Mouse (Mus musculus) telencephalon, adult 2 months (tissue): ENCODE measurements around the gene Ccr6.
"Not testable (repeated sequence)": the region's sequence is repeated elsewhere in the genome, so short reads cannot be mapped to it uniquely, and the experiment has no call there.

ENCODE experiments used
- DNase-seq: peaks from one replicate; pipeline ENCODE4 v3.0.0-alpha.2; 2011; ENCODE audit warnings: low read depth, low spot score

Gene Ccr6

DNA sequence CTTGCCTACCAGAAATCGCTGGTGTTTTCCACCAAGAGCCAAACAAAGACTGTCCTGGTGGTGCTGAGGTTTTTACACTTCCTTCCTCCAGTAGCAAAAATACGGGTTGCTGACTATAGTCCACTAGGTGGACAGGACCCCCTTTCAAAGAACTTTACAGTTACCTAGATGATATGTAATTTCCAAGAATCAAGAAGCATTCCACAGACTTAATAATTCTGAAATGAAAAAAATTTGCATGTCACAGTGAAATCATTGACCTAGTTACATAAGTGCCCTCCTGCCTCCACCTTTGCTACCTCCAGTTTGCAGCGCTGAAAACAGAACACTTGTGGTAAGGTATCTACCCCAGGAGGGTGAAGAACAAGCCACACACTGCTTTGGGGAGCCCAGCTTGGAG lies at the start of gene Ccr6:
Ccr6 (plus strand) TSS at position 301 of the 400 bp plus-strand sequence.
- no peak for DNase-seq

GRCm38 (mm10) chr17:8193678-8194077 lies 42.2 kb upstream of the Ccr6 start:
- DNase-seq: peak; percentile 41

DNA sequence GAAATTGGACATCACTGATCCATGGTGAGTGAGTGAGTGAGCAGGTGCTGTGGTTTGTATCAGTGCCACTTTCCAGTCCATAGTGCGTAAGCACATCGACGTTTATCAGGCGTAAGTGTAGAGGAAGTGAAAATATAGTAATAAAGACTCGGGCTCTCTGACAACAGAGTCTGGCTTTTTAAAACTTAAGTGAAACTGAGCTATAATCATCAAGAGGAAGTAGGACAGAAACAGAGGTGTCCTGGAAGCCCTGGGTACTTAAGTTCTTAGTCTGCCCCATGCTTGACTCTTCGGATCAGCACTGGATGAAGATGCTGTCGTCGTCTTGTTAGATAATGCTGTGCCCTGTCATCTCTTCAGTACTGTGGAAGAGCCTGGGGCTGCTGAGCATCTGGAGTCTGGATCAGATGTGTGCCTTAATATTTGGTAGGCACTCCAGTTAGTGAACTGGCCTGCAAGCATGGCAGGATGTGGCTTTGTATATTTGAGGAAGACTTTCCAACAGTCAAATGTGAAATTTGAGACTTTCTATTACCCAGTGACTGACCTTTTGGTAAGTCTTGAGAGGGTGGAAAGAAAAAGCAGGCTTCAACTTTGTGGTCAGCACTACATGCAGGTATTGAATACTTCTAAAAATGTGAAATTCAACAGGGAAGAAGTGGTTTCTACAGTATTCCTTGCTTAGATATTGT lies 40.0 kb upstream of the Ccr6 start:
- DNase-seq: no peak

DNA sequence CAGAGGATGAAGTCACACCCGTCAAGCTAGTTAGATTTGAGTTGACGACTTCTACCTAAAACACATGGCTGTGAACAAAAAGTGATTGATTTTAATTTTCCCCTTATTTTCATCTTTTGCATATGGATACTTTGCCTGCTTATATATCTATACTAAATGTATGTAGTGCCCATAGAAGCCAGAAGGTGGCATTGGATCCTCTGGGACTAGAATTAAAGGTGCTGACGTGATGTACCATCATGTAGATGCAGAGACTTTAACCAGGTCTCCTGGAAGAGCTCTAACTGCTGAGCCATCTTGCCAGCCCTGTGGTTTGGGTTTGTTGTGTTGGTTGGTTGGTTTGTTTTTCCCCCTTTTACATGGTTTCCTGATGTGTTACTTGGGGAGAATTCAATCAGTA lies 38.2 kb upstream of the Ccr6 start:
- DNase-seq: no peak

GRCm38 (mm10) chr17:8199067-8199935 lies 36.5 kb upstream of the Ccr6 start:
- no peak for DNase-seq

GRCm38 (mm10) chr17:8199936-8200330 lies 35.9 kb upstream of the Ccr6 start:
- DNase-seq: no peak

- no peak for DNase-seq
Observed at GRCm38 (mm10) chr17:8203487-8203886, 32.4 kb upstream of the Ccr6 start.

GRCm38 (mm10) chr17:8205221-8205631 lies 30.6 kb upstream of the Ccr6 start:
- DNase-seq: not testable (repeated sequence)

GRCm38 (mm10) chr17:8206691-8207090 lies 29.2 kb upstream of the Ccr6 start:
- no peak for DNase-seq

- DNase-seq: no peak
Observed at GRCm38 (mm10) chr17:8209696-8210095, 26.1 kb upstream of the Ccr6 start.

- no peak for DNase-seq
Observed at GRCm38 (mm10) chr17:8210170-8210569, 25.7 kb upstream of the Ccr6 start.

- no peak for DNase-seq
Observed at GRCm38 (mm10) chr17:8210675-8211074, 25.2 kb upstream of the Ccr6 start.

- DNase-seq: no peak
Observed at GRCm38 (mm10) chr17:8211399-8211798, 24.4 kb upstream of the Ccr6 start.

DNA sequence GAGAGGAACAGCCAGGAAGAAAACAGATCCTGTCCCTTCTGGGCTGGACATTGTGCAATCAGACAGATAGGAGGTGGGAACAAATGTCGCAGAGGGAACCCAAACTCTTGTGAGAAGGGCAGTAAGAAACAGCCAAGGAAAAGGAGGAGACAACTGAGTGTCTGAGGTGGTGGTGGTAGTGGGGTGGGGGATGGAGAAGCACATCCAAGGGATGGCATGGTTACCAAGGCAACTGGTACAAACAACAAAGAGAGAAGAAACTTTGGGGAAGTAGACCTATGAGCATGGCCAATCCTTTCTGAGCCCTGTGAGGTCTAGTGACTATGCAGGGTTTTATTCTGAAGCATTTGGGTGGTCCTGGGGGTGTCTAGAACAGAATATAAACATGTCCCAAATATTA lies 21.5 kb upstream of the Ccr6 start:
- no peak for DNase-seq

GRCm38 (mm10) chr17:8215016-8215745 lies 20.7 kb upstream of the Ccr6 start:
- DNase-seq: no peak

DNA sequence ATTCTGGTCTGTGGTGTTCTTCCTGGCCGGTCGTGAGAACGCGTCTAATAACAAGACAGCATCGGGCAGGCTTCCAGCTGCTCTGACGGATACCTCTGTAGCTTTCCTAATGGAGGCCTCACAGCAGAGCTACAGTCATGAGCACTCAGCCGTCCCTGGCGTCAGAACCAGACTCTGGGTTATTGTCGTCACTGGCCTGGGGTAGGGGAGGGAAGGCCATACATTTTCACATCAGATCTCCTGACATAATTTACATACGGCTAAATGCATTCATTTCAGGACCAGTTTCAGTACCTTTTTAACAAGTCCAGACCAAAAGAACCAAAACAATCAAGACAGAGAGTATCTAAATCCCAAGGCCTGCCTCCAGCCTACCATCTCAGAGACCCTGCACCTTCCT lies 12.6 kb upstream of the Ccr6 start:
- no peak for DNase-seq

DNA sequence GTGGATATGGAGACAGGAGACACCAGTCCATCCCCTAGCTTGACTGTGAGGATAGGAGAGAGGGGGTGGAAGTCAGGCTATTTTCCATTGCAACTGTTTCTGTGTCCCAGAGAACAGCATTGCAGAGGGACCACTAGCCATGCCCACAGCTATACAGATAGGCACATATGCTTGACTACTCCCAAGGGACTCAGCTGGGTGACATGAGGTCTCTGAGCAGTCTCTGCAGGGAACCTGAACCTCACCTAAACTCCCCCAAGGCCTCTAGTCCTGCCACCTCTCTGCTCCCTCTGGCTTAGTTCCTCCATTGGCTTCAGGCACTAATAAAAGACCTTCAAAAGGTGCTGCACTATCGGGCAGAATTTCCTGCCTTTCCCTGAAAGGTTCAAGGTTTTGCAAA lies 11.8 kb upstream of the Ccr6 start:
- DNase-seq: no peak

DNA sequence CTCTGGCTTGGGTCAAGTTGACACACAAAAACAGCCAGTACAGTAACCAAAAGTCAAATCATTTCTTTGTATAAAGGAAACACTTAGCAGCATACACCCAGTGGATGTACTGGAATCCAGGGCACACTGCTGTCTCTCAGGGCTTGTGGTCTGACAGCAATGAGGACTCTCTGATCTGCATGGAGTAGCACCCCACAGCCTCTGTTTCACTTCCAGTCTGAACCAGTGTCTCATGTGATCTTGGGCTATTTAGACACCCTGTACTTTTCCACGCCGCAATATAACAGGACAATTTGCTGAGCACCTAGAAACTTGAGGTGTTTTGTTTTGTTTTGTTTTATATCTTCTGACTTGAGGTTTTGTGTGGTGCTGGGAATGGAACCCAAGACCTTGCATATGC lies 10.7 kb upstream of the Ccr6 start:
- DNase-seq: no peak

DNA sequence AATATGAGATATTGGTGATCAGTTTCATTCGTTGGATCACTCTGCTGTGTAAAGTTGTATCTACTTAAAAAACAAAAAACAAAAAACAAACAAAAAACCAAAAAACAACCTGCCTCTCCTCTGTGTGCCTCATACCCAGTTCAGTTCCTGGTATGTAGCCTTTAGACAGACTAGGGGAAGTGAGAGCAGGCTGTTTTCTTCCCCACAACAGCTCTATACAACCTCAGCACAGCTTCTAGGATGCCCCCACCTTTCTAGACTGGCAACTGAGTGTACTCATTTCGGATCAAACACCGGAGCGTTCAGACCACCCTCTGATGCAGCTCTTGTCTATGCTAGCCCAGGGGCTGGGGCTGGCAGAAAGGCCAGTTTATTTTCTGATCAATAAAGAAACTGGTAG lies 10.1 kb upstream of the Ccr6 start:
- no peak for DNase-seq

- DNase-seq: no peak
Observed at GRCm38 (mm10) chr17:8228622-8229021, 7.2 kb upstream of the Ccr6 start.

GRCm38 (mm10) chr17:8229607-8230006 lies 6.2 kb upstream of the Ccr6 start:
- no peak for DNase-seq

- no peak for DNase-seq
Observed at GRCm38 (mm10) chr17:8232089-8232488, 3.8 kb upstream of the Ccr6 start.
